Mouse (Mus musculus): ENCODE measurements around the gene Gtf2h1.

Gtf2h1 gene

DNA sequence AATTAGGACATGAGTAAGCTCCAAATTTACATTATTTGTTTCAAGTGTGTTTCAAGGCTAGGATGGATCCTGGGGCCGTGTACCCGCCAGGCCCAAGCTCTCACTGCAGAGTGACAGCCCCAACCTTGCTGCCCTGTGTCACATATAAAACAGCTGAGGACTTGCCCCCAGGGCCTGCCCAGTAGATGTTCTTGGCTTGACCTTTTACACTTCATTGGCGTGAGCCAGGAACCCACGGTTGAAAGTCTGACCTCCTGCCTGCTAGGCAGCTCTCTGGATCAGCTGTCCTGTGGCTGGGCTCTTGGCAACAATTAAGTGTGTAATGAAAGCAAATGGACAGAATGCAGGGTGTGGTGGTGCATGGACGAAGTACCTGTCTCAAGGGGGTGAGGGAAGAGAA, 53.4 kb downstream of the Gtf2h1 start:
- DNase-seq (ENCODE audit: low read depth, low spot score), result no peak

DNA sequence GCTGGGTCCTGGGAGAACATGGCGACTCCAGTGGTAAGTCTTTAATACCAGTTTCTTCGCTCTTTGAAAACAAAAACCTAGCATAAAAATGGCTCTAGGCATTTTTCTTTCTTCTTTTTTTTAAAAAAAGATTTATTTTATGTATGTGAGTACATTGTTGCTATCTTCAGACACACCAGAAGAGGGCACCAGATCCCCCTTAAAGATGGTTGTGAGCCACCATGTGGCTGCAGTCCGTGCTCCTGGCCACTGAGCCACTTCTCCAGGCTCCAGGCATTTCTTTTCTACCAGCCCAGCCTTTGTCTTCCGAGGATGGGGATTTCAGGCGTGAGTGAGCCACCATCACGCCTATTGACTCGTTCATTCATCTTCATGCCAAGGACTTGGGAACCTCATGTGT, 55.1 kb downstream of the Gtf2h1 start:
- DNase-seq (ENCODE audit: low read depth, low spot score), result no peak

DNA sequence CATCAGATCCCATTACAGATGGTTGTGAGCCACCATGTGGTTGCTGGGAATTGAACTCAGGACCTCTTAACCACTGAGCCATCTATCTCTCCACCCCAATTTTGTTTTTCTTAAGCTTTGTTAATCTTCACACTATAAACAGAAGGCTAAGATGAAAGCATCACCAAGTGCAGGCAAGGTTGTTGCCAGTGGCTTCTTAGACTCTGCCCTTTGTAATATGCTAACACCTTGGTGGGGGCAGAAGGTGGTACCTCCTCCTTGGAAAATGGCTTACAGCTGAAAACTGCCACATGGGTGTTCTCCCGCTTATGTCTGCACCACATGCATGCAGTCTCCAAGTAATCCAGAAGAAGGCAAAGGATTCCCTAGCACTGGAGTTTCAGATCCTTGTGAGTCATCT, 56.8 kb downstream of the Gtf2h1 start:
- DNase-seq (ENCODE audit: low read depth, low spot score), result no peak

DNA sequence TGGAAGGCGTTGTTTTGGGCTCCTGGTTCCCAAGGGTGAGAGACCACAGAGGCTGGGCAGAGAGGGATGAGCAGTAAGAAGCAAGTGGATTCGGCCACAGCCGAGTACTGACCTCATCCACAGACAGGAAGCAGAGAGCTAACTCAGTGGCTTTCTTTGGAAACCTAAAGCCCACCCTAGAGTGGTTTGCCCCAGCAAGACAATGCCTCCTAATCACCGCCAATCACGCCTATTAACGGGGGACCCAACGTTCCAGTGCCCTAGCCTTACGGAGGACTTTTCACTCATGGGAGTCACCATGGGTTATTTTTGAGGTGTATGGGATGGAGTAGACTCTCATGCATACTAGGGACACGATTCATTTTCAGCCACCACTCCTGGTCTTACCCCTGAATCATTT, 57.5 kb downstream of the Gtf2h1 start:
- no peak for DNase-seq (ENCODE audit: low read depth, low spot score)

DNA sequence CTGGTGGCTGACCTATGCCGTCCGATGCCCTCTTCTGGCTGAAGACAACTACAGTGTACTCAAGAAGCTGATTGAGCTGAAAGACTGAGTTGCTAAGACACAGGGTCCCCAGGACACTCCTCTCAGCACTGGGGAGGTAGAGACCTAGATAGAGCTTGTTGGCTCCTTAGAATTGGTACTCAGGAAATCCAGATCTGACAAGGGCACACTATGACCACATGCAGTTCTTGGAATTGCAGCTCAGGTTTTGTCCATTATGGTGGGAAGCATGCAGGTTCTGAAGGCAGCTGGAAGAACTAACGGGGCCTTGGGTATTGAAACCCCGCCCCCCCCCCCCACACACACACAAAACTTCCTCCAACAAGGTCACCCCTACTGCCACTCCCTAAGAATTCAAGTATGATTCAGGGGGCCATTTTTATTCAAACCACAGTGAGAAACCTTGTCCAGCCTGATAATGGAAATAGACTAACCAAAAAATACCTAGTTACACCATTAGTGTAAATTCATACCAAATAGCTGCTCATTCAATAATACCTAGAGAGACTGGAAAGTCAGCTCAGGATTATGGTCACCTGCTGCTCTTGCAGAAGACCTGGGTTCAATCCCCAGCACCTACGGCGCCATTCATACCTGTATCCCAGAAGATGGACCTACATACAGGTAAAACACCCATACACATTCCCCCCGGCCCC, 60.1 kb downstream of the Gtf2h1 start:
- DNase-seq (ENCODE audit: low read depth, low spot score), result no peak

DNA sequence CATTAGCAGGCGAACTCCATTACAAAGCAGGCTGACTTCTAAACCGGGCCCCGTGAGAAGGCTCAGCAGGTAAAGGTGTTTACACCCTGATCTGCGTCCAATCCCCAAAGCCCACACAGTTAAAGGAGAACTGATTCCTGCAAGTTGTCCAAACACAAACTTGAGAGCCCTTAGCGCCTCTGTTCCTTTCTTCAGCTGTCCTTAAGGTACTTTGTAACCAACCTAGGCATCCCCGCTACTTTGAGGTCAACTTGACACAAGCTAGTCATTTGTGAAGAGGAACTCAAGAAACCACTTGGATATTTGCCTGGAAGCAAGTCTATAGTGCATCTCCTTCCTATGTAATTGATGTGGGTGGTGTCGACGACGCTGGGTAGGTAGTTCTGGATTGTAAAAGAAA, 61.5 kb downstream of the Gtf2h1 start:
- no peak for DNase-seq (ENCODE audit: low read depth, low spot score)

DNA sequence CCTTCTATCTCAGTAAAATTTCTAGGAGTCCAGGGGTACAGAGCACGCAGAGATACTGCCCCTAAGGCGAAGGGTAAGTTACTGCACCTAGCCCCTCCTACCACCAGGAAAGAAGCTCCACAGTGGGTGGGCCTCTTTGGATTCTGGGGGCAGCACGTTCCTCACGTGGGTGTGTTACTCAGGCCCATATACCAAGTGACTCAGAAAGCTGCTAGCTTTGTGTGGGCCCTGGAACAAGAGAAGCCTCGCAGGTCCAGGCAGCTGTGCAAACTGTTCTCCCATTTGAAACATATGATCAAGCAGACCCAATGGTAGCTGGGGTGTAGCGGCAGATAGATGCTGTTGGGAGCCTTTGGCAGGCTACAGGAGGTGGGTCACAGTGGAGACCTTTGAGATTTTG, 63.1 kb downstream of the Gtf2h1 start:
- DNase-seq (ENCODE audit: low read depth, low spot score), result no peak

DNA sequence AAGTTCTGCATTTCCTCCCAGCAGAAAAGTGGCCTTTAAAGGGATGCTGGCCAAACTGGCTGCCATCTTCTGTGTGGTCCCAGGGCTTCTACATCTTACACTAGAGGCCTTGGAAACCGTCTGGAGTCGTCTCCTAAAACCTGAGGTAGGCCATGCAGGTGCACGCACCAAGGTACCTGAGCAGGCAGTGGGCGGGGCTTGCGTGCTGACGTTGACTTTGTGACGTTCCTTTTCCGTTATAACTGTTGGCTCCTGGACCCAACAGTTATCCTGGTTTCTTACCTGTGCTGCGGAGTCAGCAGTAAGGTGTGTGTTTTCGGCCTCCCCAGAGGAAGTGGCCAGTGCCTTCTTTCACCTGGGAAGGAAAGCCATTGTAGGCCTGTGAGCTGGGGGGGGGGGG, 65.1 kb downstream of the Gtf2h1 start, which contains the start of gene Ldhc:
Gene Ldhc (plus strand): TSS at position 208 of the 400 bp plus-strand sequence.
- DNase-seq (ENCODE audit: low read depth, low spot score), result no peak

DNA sequence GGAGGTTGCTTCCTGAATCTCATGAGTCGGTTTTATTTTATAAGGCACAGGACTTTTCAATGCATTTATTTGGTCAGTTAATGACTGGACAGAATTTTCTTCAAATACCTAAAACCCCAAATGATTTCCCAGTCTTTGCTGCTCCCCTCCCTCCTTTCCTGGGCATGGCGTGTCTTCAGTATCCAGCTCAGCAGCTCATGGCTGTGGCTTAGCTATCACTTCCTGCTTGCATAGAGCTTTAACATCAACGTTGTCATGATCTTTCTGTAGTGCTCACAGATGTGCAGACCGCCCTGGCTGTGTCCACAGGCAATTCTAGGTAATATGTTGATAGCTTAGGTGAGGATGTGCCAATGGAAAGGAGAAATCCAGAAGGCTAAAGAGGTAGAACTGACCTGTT, 76.1 kb downstream of the Gtf2h1 start:
- DNase-seq (ENCODE audit: low read depth, low spot score), result no peak

Data from telencephalon, adult 2 months (tissue).